Mouse (Mus musculus): ENCODE results near the gene Acod1. TPM values are rescaled to one million over a fixed set of nuclear protein-coding genes. Genes with fewer than 3 reads are reported as not detected.

Acod1 gene
- polyA plus RNA-seq (2012; rRNA removed), result 0.05 and 0.19 TPM in 2 replicates

DNA sequence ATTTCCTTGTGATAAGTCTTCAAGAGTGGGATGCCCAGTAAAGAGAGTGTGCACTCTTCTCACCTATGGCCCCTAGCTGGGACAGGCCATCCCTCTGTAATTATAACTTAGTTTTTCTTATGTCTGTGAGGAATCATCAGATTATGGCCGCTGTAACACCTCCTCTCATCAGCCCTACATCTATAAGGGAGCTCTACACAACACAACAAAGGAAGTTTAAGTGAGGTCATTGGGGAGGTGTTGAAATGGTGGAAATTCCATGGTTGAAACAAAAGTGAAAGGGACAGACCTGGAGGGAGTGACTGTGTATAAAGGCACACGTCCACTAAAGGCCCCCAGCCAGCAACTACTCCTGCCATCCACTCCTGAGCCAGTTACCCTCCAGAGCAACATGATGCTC, at the start of gene Acod1:
Gene Acod1 (plus strand): TSS at position 301 of the 400 bp plus-strand sequence.
- no peak for DNase-seq (ENCODE audit: low read depth)

DNA sequence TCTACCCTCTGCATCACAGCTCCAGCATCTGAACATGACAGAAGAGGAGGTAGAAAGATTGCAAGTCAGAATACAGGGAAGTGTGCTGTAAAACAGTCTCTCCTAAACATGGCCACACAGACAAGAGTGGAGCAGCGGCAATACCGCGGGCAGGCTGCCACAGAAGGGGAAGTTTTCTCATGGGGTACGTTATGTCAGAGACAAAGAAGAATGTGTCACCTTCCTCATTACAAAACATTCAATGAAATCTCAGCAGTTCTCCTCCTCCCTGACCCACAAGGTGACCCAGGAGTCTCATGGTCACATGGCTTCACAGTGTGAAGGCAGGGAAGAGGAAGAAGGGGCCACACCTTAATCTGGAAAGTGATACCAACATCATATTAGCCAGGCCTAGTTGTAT, 39.0 kb upstream of the Acod1 start:
- DNase-seq (ENCODE audit: low read depth), result no peak

DNA sequence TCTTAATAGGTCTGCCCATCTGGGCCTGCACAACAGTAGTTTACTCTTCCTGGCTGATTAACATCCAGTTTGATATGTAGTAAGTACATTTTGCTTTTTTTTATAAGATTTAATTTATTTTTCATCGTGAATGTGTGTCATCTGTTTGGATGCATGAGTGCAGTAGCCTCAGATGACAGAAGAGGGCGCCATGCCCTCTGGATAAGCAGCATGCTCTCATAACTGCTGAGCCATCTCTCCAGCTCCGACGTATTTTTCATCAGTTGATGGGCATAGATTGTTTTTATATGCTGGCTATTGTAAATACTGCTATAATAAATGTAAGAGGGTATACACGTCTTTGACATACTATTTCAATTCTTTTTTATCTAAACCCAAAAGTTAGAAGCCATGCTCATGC, 35.0 kb upstream of the Acod1 start:
- no peak for DNase-seq (ENCODE audit: low read depth)

DNA sequence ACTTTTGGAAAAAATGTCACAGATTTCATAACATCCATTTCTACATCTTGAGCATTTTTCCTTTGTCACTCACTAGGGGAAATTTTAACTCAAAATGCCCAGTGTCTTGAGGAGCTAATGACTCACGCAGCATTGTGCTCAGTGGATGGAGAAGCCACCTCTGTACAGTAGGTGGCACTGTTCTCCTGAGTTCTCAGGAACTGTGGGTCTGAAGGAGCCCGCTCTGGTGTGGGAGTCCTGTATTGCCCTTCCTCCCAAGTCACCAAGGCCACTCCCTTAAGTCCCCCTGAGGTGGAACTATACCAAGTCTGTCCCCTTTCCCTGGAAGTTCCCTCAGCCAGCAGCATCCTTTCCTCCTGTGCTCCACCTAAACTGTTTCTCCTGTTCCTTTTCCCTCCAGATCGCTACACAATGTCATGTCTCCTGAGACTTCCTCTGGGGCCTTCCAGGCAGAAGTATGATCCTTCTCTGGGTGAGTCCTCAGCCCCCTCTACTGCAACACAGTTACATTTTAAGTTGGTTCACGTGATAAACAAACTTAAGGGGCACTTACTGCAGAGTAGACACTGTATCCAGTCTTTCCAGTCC, 34.1 kb upstream of the Acod1 start:
- no peak for DNase-seq (ENCODE audit: low read depth)

DNA sequence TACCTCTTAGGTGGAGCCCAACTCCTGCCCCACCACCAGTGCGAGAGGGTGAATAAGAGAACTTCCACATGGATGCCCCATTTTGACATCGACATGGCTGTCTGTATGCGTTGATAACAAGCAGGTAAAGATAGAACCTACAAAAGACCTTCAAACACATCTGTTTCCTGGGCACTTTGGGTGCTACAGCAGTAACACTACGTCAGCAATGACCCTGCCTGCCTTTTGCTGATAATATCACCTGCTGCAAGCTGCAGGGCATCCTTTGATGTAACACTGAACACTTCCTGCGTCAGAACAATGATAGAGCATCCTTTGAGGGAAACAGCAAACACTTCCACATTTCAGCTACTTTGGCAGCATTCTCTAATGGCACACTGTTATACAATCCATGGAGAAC, 29.8 kb upstream of the Acod1 start:
- no peak for DNase-seq (ENCODE audit: low read depth)

DNA sequence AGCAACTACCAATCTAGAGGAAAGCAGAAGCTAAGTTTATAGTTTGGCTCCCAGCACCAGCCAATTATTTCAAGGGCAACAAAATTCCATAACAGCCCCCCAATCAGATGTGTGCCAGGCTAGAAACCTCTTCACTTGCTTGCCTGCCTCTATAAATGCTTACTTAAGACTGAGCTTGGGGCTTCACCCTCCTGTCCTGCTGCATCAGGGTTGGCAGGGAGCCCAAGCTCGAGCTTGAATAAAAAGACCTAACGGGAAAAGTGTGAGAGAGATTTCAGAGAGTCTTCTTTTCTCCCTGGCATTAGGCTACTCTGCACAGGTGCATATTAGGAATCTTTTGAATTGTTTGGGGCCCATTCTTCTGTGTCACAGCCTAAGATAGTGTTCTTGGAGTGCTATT, 26.7 kb upstream of the Acod1 start:
- no peak for DNase-seq (ENCODE audit: low read depth)

DNA sequence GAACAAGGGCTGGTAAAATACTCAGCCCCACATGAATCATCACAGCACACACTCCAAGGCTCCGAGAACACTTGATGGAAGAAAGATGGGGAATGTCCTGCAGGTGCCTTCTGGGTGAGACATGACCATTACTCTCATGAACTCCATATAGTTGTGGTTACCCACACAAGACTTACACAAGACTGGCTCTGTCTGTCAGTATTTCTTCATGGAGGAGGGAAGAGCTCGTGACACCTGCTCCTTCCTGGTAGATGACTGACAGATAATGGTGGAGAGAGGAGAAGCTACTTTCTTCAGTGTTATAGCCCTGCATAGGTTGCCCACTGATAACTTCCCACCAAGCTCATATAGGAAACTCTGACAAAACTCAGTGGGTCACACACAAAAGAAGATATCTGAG, 17.6 kb upstream of the Acod1 start:
- no peak for DNase-seq (ENCODE audit: low read depth)

DNA sequence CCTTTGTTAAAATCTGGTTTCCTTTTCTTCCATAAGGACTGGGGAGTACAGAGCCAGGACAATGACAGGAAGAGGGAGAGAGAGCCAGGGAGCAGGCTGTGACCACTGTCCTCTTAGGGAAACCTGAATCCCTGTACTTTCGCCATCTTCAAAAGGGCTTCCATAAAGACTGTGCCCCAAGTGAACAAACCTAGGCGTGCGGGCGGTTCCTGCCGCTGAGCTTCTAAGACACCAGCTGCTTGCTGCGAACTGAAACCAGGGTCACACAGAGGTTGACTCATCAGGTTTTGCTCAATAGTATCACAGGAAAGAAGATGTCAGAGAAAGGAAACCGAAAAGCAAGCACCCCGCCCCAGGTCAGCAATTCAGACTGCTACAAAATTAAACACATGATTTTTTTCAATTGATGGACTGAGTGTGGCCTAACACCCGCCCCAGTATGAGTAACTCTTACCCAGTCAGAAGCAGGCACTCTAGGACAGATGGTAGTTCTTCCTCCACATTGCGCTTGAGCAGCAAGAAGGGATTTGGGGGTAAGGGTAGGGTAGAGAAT, 13.4 kb upstream of the Acod1 start:
- DNase-seq (ENCODE audit: low read depth), result no peak

DNA sequence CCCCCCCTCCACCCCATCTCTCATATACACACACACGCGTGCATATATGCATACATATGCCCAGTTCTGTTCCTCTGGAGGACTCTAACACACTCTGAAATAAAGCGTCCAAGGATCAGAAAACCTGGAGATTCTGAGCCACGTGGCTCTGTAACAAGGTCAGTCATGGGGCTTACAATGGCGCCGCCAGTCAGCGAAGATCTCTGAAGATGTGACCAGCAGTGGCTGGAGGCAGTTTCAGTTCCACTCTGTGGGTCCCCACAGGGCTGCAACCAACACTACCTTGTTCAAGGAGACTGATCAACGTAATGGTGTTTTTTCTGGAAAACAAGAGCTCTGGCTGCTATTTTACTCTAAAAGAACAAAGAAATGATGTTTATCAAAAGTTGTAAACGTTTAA, 12.7 kb upstream of the Acod1 start:
- no peak for DNase-seq (ENCODE audit: low read depth)

DNA sequence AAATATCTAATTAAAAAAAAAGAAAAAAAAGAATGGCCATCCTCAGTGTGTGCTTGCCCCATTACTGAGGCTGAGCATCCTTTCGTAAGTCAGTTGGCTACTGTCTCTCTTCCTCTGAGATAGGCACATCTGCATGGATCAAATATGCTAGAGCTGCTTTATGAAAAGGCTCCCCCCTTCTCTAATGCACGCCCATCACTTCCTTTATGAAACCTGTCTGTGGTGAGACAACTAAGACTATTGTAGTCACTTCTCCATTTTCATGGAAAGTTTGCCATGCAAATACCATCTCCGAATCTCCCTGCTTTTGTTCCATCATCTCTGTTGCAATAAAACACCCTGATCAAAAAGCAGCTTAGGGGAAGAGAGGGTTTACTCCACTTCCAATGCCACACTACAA, 9.8 kb upstream of the Acod1 start:
- no peak for DNase-seq (ENCODE audit: low read depth)

DNA sequence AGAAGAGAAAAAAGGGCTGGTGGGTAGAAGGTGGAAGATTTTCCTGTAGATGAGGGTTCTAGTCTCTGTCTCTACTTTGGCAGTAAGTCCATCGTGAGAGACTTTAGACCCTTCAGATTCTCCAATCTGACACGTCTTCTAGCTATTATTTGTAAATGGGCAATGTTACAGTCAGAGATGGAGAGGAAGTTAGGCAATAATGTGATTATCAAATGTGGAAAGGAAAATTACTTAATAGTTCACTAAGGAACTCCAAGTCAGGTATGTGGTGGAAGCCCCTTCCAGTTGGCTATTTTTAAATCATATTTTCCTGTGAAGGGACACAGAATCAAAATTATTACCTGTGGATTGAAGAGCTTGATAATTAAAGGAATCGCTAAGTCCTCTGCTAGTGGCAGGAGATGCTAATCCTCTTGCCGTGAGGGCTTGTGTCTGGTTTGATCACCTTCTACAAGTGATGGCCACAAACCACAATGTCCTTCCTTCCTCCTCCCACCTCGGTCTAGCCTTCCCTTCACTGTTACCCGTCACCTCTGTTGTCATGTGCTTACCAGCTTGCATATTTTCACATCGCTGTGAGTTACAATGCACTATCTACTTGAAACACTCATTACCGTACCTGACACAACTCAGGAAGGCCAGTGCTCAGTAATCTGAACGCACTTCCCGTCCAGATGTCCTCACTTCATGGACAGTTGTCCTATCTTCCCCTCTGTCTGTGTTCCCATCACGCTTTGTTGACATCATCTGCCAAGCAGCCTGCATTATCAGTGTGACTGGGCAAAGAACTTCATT, 1.7 kb downstream of the Acod1 start:
- DNase-seq (ENCODE audit: low read depth), result no peak

DNA sequence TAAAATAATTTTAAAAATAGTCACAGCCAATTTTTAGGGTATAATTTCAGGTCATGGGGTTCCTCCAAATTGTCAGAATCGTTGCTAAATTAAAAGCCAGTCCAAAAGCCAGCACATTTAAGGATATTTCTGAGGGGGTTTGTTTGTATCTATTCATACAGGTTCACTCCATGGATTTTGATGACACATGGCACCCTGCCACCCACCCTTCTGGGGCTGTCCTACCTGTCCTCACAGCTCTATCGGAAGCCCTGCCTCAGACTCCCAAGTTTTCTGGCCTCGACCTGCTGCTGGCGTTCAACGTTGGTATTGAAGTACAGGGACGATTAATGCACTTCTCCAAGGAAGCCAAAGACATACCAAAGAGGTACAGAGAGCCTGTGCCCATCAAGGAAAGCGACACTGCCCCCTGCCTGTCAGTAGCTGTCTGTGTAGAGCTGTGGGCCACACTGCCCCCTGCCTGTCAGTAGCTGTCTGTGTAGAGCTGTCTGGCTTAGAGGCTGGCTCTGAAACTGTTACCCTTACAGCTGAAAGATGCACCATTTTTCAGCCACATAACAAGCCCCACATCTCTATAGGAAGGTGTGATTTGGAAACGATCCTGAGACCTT, 4.5 kb downstream of the Acod1 start:
- DNase-seq (ENCODE audit: low read depth), result no peak

DNA sequence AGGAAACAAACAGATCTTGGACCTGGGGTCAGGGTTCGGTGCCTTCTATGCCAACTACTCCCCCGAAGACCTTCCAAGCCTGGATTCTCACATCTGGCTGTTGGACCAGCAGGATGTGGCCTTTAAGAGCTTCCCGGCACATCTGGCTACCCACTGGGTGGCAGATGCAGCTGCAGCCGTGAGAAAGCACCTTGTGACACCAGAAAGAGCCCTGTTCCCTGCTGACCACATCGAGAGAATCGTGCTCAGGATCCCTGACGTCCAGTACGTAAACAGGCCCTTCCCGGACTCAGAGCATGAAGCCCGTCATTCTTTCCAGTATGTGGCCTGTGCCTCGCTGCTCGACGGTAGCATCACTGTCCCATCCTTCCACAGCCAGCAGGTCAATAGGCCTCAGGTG, 8.0 kb downstream of the Acod1 start:
- no peak for DNase-seq (ENCODE audit: low read depth)

DNA sequence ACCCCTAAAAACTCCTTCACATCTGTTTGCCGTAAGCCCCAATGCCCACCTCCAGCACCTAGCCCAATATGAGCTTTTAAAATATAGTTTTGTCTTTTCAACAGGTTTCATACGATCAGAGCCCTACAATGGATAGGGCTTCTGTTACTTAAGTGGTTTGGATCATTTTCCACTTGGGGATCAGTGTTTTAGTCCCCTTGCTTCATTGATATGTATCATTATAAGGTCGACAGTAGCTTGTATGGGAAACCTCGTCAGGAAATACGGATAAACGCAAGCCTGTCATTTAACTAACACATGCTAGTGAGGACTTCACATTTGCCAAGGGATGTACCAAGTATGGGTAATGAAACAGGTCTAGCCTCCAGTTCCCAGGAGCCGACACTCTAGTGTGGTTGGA, 9.8 kb downstream of the Acod1 start:
- DNase-seq (ENCODE audit: low read depth), result no peak

DNA sequence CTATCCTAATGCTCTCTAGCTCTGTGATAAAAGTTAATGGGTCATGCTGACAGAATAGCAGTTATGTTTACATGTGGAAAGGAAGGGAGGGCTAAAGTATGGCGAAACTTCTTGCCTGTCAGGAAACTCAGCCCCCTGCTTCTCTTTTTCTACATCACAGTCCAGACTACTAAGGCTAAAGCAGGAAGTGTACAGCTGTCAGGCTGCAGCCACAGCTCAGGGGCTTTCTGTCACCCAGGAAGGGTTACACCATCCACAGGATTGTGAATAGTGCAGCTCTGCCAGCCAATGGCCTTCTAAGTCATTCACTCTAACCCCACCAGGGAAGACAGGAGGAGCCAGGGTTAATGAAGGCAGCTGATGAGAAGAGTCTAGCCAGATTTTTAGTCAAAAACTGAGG, 12.2 kb downstream of the Acod1 start:
- DNase-seq (ENCODE audit: low read depth), result no peak

DNA sequence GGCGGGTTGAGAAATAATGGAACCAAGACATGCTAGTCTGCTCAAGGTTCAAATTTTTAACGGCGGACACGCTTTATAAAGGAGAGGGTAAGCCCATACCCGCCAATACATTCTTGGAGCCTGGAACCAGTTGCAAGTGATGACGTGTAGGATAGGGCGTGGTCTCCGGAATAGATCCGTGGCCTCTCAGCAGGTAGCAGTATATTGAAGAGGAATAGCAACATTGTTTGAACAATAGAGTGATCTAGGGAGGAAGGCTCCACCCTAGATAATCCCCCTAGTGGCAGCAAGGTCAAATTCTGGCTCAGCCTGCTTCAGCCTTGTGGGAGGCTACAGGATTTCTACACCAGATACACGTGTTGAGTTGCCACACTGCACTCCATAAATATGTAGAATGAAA, 12.7 kb downstream of the Acod1 start:
- DNase-seq (ENCODE audit: low read depth), result no peak

DNA sequence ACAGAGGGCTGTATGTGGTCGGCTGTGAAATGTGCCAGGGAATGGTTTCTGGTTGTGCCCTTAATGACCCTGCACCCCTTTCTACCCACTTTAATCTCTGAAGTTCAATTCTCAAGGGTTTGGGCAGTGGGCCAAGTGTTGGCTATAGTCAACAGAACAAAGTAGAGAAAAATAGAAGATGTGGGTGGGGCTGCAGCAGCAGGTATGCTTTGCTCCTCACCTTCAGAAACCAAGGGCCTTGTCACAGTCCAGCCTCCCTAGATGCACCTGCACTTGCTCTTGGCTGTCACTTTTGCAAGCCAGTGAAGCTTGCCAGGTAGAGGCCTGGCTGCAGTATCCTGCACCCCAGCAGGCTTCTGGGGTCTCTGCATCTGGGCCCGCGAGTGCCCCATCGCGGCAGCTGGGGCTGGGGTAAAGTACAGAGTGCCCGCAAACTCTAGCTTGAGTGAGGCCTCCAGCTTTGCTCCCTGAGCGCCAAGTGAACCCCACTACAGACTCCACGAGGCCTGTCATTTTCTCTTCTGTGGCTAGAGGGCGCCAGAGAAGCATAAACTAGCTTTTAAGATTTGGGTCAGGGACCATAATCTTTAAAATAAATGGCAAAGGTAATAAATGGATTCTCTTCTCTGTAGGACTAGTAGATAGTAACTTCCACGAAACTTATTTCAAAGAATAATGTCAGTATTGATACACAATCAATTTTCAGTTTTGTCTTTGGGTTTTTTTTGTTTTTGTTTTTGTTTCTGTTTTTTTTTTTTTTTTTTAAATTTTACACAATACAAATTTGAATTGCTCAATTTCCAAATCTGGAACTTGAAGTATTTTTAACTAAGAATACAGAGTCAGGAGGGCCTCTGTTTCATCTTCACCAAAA, 18.8 kb downstream of the Acod1 start:
- DNase-seq (ENCODE audit: low read depth), result no peak

DNA sequence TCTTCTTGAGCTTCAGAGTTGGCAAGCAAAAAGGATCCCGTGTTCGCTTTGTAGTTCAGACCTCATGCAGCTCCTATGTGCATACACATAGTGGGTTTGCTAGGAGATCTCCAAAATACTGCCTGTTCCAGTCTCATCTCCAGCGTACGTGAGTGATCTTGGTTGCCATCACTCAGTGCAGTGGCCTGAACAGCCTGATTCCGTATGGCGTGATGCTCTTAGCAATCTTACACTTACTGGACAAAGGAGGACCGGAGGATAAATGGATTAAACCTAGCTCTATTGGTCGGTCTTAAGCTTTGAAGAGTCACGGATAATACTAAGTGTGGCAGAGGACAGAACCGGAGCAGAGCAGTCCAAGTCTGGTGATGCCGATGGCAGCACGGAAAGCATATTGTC, 22.7 kb downstream of the Acod1 start:
- DNase-seq (ENCODE audit: low read depth), result no peak

DNA sequence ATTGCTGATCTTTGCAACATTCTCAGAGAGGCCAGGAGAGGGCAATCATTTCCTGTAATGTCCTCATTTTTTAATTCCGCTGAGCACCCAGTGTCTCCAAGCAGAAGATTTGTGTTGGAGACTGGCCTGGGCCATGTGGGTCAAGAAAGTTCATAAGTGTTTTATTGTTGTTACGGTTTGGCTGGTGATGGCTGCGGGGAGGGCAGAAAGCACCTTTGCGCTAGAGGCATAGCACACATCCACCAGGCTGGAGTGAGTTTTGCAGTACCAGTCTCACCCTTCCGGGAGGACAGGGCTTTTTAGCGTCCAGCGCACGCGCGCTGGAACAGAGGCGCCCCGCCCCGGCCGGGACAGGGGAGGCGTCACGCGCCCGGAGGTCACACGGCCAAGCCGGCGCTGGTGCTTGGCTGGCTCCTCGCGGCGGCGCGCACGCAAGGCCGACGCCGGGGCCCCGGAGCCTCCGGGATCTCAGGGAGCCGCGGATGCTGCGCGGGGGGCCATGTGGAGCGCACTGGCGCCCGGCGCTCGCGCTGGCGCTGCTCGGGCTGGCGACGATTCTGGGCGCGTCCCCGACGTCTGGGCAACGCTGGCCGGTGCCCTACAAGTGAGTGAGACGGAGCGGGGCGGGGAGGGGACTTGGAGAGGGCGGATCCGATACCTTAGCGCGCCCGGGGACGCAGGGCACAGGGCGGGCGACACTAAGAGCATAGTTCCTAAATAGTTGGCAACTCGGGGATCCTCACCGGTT, 23.3 kb downstream of the Acod1 start, which contains the start of gene Cln5:
Gene Cln5 (plus strand): TSS at position 353 of the 748 bp plus-strand sequence.
- DNase-seq (ENCODE audit: low read depth), result no peak

DNA sequence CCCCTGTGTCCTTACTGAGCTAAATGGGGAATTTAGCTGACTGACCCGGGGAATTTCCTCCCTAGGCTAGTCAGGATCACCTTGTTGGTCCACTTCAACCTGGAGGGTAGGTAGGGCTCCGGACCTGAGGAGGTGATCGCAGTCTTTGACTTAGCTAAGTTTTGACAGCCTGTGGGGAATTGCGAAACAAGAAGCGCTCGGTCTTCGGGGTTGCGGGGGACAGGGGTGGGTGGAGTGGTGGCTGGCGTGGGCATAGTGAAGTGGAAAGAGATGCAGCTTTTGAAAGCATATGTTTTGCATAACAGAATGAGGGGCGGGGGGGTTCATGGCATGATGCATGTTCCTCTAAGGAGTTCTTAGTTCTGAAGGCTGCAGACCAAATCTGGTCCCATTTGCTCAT, 24.0 kb downstream of the Acod1 start:
- no peak for DNase-seq (ENCODE audit: low read depth)

DNA sequence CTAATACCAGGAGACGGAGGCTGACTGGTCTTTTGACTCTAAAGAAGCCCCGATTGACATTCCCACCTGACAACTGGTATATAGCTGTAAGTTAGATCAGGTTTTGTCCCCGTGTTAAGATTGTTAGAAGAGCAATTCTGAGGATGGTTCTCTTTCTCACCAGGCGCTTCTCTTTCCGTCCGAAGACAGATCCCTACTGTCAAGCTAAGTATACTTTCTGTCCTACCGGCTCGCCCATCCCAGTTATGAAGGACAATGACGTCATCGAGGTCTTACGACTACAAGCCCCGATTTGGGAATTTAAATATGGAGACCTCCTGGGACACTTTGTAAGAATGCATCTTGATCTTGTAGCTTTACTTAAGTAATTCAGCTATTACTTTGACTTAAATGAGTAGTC, 24.7 kb downstream of the Acod1 start:
- no peak for DNase-seq (ENCODE audit: low read depth)

Measured in gonadal fat pad, adult 2 months (tissue).